Mouse (Mus musculus): ENCODE results near the gene Hdac2.

- TF ChIP-seq CTCF (IDR thresholded peaks at IDR 0.05; ENCODE audit: extremely low read depth, insufficient read depth, insufficient read length, insufficient replicate concordance) (no peak), POLR2A (IDR thresholded peaks at IDR 0.05; ENCODE audit: low read depth, low read length) (no peak)
Observed at GRCm38 (mm10) chr10:37015729-37016128, 41.4 kb downstream of the Hdac2 start.

Data from spleen, adult 2 months (tissue).